Mouse (Mus musculus): ENCODE results near the gene Cxcr1. TPM values are rescaled to one million over a fixed set of nuclear protein-coding genes. Genes with fewer than 3 reads are reported as not detected.

Gene Cxcr1
- total and polyA plus RNA-seq, 3 experiments: 0.71 TPM; not detected in 2

DNA sequence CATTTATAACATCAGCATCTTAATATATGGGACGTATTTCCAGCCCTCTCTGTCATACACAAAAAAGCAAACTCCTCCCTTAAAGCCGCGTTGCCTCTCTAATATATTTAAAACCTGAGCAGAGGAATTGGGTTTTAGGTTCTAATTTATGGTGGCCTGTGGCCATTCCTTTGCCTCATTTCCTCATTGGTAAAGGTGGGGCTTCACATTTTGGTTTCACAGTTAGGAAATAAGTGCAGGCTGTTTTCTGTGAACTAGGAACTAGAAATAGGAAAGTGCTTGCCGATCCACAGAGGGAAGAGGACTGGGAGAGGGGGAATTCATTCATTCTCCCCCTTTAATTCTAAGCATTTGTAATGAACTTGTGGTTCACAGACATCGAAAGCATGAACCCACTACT, 43.2 kb upstream of the Cxcr1 start:
- no peaks in the 10 kb centered on the region for H3K9me3 ChIP-seq (replicated peaks)
- peak overlapping the region; percentile 82 for H3K4me3 ChIP-seq (ENCODE audit: low read depth, low read length)
- H3K4me1 ChIP-seq (ENCODE audit: insufficient read depth, low read depth, low read length): peaks cover 52% of the 10 kb centered on the region
- ATAC-seq (ENCODE audit: extremely low read depth, insufficient number of reproducible peaks, low FRiP score, poor library complexity, severe bottlenecking): no peak
- DNase-seq (ENCODE audit: low spot score): no peak
- H3K36me3 ChIP-seq (replicated peaks): peaks cover 31% of the 10 kb centered on the region
- no peaks in the 10 kb centered on the region for H3K27me3 ChIP-seq (ENCODE audit: insufficient read depth, low read length)
- no peak for TF ChIP-seq POLR2AphosphoS5 (IDR thresholded peaks at IDR 0.05; ENCODE audit: insufficient replicate concordance, low read depth, low read length)
- TF ChIP-seq TAL1 (conservative IDR thresholded peaks at IDR 0.05; ENCODE audit: low read depth, low read length): no peak
- no peak for TF ChIP-seq GATA2 (IDR thresholded peaks at IDR 0.05; ENCODE audit: borderline replicate concordance, low read depth, low read length)
- no peak for TF ChIP-seq CTCF (IDR thresholded peaks at IDR 0.05; ENCODE audit: low read depth, low read length)
- no peak for TF ChIP-seq GATA1 (IDR thresholded peaks at IDR 0.05; ENCODE audit: borderline replicate concordance, low read length)

DNA sequence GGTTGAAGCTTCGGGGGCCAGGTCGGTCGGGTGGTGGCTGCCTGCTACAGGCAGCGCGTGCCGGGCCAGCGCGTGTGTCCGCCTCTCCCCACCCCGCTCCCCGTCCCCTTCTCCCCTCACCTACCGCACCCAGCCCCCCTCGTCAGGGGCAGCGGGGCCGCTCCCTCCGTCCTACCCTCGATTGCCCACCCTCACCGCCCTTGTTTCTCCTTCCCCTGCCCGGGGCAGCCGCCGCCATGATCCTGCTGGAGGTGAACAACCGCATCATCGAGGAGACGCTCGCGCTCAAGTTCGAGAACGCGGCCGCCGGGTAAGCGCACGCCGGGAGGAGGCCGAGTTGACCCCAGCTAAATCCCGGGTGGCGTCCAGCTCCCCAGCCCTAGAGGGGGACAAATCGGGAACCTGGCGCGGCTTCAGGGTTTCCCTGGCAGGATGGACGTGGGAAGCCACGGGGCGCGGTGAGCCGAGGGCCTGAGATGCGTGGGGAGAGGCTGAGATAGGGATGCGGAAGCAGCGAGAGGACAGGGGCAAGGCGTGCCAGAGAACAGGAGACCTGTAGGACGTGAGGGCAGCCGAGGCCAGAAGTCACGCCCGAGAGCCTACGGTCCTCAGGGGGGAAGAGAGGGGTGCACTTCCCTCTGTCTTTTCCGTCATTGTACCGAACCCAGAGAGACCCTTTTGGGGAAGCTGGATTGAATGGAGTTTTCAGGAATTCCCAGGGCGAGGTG, 42.3 kb upstream of the Cxcr1 start:
- peak; percentile 74 for DNase-seq (ENCODE audit: low spot score)
- peaks cover 24% of the 10 kb centered on the region for H3K36me3 ChIP-seq (replicated peaks)
- H3K27me3 ChIP-seq (ENCODE audit: insufficient read depth, low read length): no peaks in the 10 kb centered on the region; the same call in 1 of the 2 replicates
- no peaks in the 10 kb centered on the region for H3K9me3 ChIP-seq (replicated peaks)
- TF ChIP-seq POLR2AphosphoS5 (IDR thresholded peaks at IDR 0.05; ENCODE audit: insufficient replicate concordance, low read depth, low read length) (0 out of 2 replicates have a peak, but pooled peaks have one; percentile 22), GATA1 (IDR thresholded peaks at IDR 0.05; ENCODE audit: borderline replicate concordance, low read length) (no peak)
- peaks cover 44% of the 10 kb centered on the region for H3K4me1 ChIP-seq (ENCODE audit: insufficient read depth, low read depth, low read length)
- H3K4me3 ChIP-seq (ENCODE audit: low read depth, low read length): peak overlapping the region; percentile 82
- peak; percentile 30; the same call in 1 of the 2 replicates for ATAC-seq (ENCODE audit: extremely low read depth, insufficient number of reproducible peaks, low FRiP score, poor library complexity, severe bottlenecking)

DNA sequence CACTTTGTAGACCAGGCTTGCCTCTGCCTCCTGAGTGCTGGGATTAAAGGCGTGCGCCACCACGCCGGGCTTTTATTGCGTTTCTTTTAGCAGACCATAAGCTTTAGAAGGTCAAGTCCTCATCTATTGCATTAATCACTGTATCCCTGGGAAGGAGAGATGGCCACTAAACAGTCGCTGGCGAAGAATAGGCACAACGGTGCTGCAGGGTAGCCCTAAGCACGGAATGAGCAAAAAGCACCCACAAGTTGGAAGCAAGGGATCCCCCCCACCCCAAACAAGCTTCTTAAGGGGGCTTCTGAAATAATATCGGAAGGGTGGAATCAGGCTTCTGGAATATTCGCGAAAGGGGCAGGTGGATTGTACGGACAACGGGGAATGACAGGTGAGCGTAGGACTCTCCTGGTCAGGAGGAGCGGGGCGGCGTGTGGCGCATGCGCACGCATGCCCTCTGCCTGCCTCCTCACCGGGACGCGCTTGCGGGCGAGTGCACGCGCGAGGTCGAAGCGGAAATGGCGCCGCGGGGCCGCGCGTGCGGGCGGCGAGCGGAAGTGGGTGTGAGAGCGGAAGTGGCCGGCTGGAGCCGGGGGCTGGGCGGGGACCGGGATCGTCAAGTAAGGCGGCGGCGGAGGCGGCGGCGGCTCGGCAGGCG, 41.6 kb upstream of the Cxcr1 start, which contains the start of gene Arpc2:
Gene Arpc2 (plus strand): TSS at position 147 of the 652 bp plus-strand sequence.
- DNase-seq (ENCODE audit: low spot score): peak; percentile 99
- H3K27me3 ChIP-seq (ENCODE audit: insufficient read depth, low read length): no peaks in the 10 kb centered on the region; the same call in 1 of the 2 replicates
- TF ChIP-seq GATA2 (IDR thresholded peaks at IDR 0.05; ENCODE audit: borderline replicate concordance, low read depth, low read length) (no peak), TAL1 (conservative IDR thresholded peaks at IDR 0.05; ENCODE audit: low read depth, low read length) (no peak), POLR2AphosphoS5 (IDR thresholded peaks at IDR 0.05; ENCODE audit: insufficient replicate concordance, low read depth, low read length) (no peak), CTCF (IDR thresholded peaks at IDR 0.05; ENCODE audit: low read depth, low read length) (no peak), GATA1 (IDR thresholded peaks at IDR 0.05; ENCODE audit: borderline replicate concordance, low read length) (no peak)
- H3K9me3 ChIP-seq (replicated peaks): no peaks in the 10 kb centered on the region
- ATAC-seq (ENCODE audit: extremely low read depth, insufficient number of reproducible peaks, low FRiP score, poor library complexity, severe bottlenecking): peak; percentile 55
- peak within 1 kb of the TSS; percentile 82 for H3K4me3 ChIP-seq (ENCODE audit: low read depth, low read length)
- H3K36me3 ChIP-seq (replicated peaks): peaks cover 21% of the 10 kb centered on the region
- peaks cover 39% of the 10 kb centered on the region for H3K4me1 ChIP-seq (ENCODE audit: insufficient read depth, low read depth, low read length)

DNA sequence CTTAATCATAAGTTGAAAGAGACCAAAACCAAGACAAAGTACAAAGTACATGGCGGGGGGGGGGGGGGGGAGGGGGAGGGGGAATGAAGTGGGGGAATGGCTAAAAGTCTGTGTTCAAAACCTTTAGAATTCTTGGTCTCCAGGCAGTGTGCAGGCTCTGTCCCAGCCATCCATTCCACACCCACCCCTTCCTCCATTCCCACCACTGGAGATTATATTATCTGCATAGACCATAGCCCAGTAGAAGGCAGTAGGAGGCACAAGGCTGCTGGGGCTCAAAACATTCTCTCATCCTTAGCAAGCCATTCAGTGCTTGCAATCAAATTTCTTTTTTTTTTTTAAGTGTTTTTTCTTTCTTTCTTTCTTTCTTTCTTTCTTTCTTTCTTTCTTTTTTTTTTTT, 36.6 kb upstream of the Cxcr1 start:
- no peak for ATAC-seq (ENCODE audit: extremely low read depth, insufficient number of reproducible peaks, low FRiP score, poor library complexity, severe bottlenecking)
- TF ChIP-seq POLR2AphosphoS5 (IDR thresholded peaks at IDR 0.05; ENCODE audit: insufficient replicate concordance, low read depth, low read length) (no peak), GATA1 (IDR thresholded peaks at IDR 0.05; ENCODE audit: borderline replicate concordance, low read length) (no peak), GATA2 (IDR thresholded peaks at IDR 0.05; ENCODE audit: borderline replicate concordance, low read depth, low read length) (no peak), TAL1 (conservative IDR thresholded peaks at IDR 0.05; ENCODE audit: low read depth, low read length) (no peak), CTCF (IDR thresholded peaks at IDR 0.05; ENCODE audit: low read depth, low read length) (no peak)
- Histone ChIP-seq H3K4me3 (ENCODE audit: low read depth, low read length) (no peak overlapping the region), H3K9me3 (replicated peaks) (no peaks in the 10 kb centered on the region), H3K27me3 (ENCODE audit: insufficient read depth, low read length) (peaks cover 10% of the 10 kb centered on the region), H3K4me1 (ENCODE audit: insufficient read depth, low read depth, low read length) (peaks cover 9% of the 10 kb centered on the region), H3K36me3 (replicated peaks) (no peaks in the 10 kb centered on the region)
- DNase-seq (ENCODE audit: low spot score): no peak

DNA sequence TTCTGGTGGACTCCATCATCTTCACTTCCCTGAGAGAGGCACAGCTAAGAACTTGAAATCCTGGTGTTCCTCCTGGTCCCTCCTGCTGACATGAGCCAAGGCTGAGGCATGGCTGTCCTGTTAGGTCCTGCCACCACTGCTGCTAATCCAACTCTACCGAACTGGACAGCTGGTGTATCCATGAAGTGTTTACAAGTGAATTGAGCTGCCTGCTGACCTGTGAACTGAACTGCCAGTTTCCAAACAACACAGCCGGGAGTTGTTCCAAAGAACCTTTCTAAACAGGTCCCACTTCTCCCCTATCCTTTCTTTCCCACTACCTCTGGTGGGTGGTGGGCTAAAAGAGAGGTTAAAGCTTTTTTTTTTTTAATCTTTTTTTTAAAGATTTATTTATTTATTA, 35.5 kb upstream of the Cxcr1 start:
- Histone ChIP-seq H3K4me1 (ENCODE audit: insufficient read depth, low read depth, low read length) (peaks cover 6% of the 10 kb centered on the region), H3K4me3 (ENCODE audit: low read depth, low read length) (no peak overlapping the region), H3K36me3 (replicated peaks) (no peaks in the 10 kb centered on the region), H3K27me3 (ENCODE audit: insufficient read depth, low read length) (peaks cover 10% of the 10 kb centered on the region), H3K9me3 (replicated peaks) (no peaks in the 10 kb centered on the region)
- TF ChIP-seq CTCF (IDR thresholded peaks at IDR 0.05; ENCODE audit: low read depth, low read length) (no peak), GATA2 (IDR thresholded peaks at IDR 0.05; ENCODE audit: borderline replicate concordance, low read depth, low read length) (no peak), TAL1 (conservative IDR thresholded peaks at IDR 0.05; ENCODE audit: low read depth, low read length) (no peak), POLR2AphosphoS5 (IDR thresholded peaks at IDR 0.05; ENCODE audit: insufficient replicate concordance, low read depth, low read length) (no peak), GATA1 (IDR thresholded peaks at IDR 0.05; ENCODE audit: borderline replicate concordance, low read length) (no peak)
- ATAC-seq (ENCODE audit: extremely low read depth, insufficient number of reproducible peaks, low FRiP score, poor library complexity, severe bottlenecking) (no peak), DNase-seq (ENCODE audit: low spot score) (no peak)

DNA sequence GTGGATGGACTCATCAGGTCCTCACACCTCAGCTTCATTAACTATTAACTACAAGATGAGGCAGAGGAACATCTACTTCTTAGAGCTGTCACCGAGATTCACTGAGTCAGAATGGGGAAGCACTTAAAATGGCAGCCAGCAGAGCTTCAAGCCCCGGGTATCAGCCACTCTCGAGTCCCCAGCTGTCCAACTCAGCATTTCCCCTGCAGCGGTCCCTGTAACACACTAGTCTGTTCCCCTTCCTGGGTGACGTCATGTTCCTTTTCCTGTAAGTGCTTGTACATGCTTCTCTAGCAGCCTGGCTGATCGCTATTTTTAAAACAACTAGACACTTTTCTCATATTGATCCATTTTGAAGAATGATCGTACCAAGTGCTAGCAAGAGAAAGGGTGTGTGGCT, 32.9 kb upstream of the Cxcr1 start:
- DNase-seq (ENCODE audit: low spot score) (no peak), ATAC-seq (ENCODE audit: extremely low read depth, insufficient number of reproducible peaks, low FRiP score, poor library complexity, severe bottlenecking) (peak; percentile 54)
- no peak for TF ChIP-seq GATA1 (IDR thresholded peaks at IDR 0.05; ENCODE audit: borderline replicate concordance, low read length)
- TF ChIP-seq TAL1 (conservative IDR thresholded peaks at IDR 0.05; ENCODE audit: low read depth, low read length): no peak
- no peak for TF ChIP-seq POLR2AphosphoS5 (IDR thresholded peaks at IDR 0.05; ENCODE audit: insufficient replicate concordance, low read depth, low read length)
- no peak for TF ChIP-seq CTCF (IDR thresholded peaks at IDR 0.05; ENCODE audit: low read depth, low read length)
- Histone ChIP-seq H3K36me3 (replicated peaks) (no peaks in the 10 kb centered on the region), H3K27me3 (ENCODE audit: insufficient read depth, low read length) (peaks cover 25% of the 10 kb centered on the region), H3K4me1 (ENCODE audit: insufficient read depth, low read depth, low read length) (peaks cover 6% of the 10 kb centered on the region), H3K9me3 (replicated peaks) (no peaks in the 10 kb centered on the region), H3K4me3 (ENCODE audit: low read depth, low read length) (no peak overlapping the region)

Data from G1E (cell line).